Mouse (Mus musculus) lung, postnatal 0 days (tissue): Measurements from ENCODE around the gene Slc26a8. TPM values are rescaled to one million over a fixed set of nuclear protein-coding genes. Genes with fewer than 3 reads are reported as not detected.

Experiments
- ATAC-seq: fragments of 200-750 bp; cut with Nextera tagmentation; 2 replicates; pipeline ENCODE4 v1.8.0; 2017; ENCODE audit warnings: moderate library complexity
- DNase-seq: peaks from one replicate; pipeline ENCODE4 v3.0.0-alpha.2; 2016; ENCODE audit warnings: low spot score
- H3K27ac ChIP-seq: fragments of 300-500 bp; sonication (generic); 2 replicates; pipeline ENCODE4 v1.5.1; 2014; ENCODE audit warnings: antibody characterized with exemption, mild to moderate bottlenecking, low read length, mixed read lengths
- H3K27me3 ChIP-seq: fragments of 300-500 bp; sonication (generic); replicated peaks from 2 replicates; pipeline ENCODE4 v1.6.1; 2014; ENCODE audit warnings: low read length, mixed read lengths; ENCODE audit not compliant: insufficient read depth
- H3K36me3 ChIP-seq: fragments of 300-500 bp; sonication (generic); 2 replicates; pipeline ENCODE4 v1.6.1; 2014; ENCODE audit warnings: low read length, mixed read lengths; ENCODE audit not compliant: insufficient read depth
- H3K4me1 ChIP-seq: fragments of 300-500 bp; sonication (generic); 2 replicates; pipeline ENCODE4 v1.6.1; 2014; ENCODE audit warnings: antibody characterized with exemption, low read depth, low read length, mixed read lengths; ENCODE audit not compliant: insufficient read depth
- H3K4me2 ChIP-seq: fragments of 300-500 bp; sonication (generic); replicated peaks from 2 replicates; pipeline ENCODE4 v1.6.1; 2014; ENCODE audit warnings: low read depth, mild to moderate bottlenecking, low read length, moderate library complexity, mixed read lengths
- H3K4me3 ChIP-seq: fragments of 300-500 bp; sonication (generic); 2 replicates; pipeline ENCODE4 v1.5.1; 2014; ENCODE audit warnings: low read depth, low read length
- H3K9ac ChIP-seq: fragments of 300-500 bp; sonication (generic); replicated peaks from 2 replicates; pipeline ENCODE4 v1.6.1; 2014; ENCODE audit warnings: low read depth, mild to moderate bottlenecking
- H3K9me3 ChIP-seq: fragments of 300-500 bp; sonication (generic); 2 replicates; pipeline ENCODE4 v1.6.1; 2016; ENCODE audit warnings: low read length, mixed read lengths
- CTCF ChIP-seq: IDR thresholded peaks from 2 replicates; pipeline ENCODE4 v1.5.1; 2016; ENCODE audit warnings: antibody characterized with exemption, mild to moderate bottlenecking
- EP300 ChIP-seq: IDR thresholded peaks from 2 replicates; pipeline ENCODE4 v1.6.1; 2016; ENCODE audit warnings: antibody characterized with exemption, mild to moderate bottlenecking, control low read depth
- WGBS: fragments of 180-500 bp; shearing (Covaris S2); extraction: QIAGEN DNeasy Blood & Tissue Kit; methylation state at CpG from one replicate; pipeline ENCODE4 v1.1.7; 2014; 5-methylcytosine and 5-hydroxymethylcytosine counted together
- polyA plus RNA-seq: library from polyadenylated mRNA; unstranded; fragments of >200 nt; fragmentation: Nextera tagmentation; extraction: Ambion mirVana; gene quantifications from 2 replicates; pipeline ENCODE4 v1.2.1, GENCODE M21; 2015

Gene Slc26a8
- polyA plus RNA-seq, 1 experiment from 2014 or later, result 0.60 TPM

- H3K27ac ChIP-seq, result no peak overlapping the region
- H3K36me3 ChIP-seq, result no peaks in the 10 kb centered on the region
- no peak overlapping the region for H3K4me2 ChIP-seq
- no peaks in the 10 kb centered on the region for H3K27me3 ChIP-seq
- WGBS, result 37% methylated on average over 4 of the region's 4 CpGs
- no peak overlapping the region for H3K9ac ChIP-seq
- no peak for DNase-seq
- H3K4me3 ChIP-seq, result no peak overlapping the region
- no peaks in the 10 kb centered on the region for H3K4me1 ChIP-seq
- ATAC-seq, result no peak
- TF ChIP-seq EP300 (no peak), CTCF (no peak)
- no peaks in the 10 kb centered on the region for H3K9me3 ChIP-seq
These were observed 45.9 kb downstream of the Slc26a8 start for GRCm38 (mm10) chr17:28644112-28644511.

GRCm38 (mm10) chr17:28643697-28644096, 46.3 kb downstream of the Slc26a8 start:
- Histone ChIP-seq H3K4me1 (no peaks in the 10 kb centered on the region), H3K4me3 (no peak overlapping the region), H3K4me2 (no peak overlapping the region), H3K9me3 (no peaks in the 10 kb centered on the region), H3K27ac (no peak overlapping the region), H3K27me3 (no peaks in the 10 kb centered on the region), H3K36me3 (no peaks in the 10 kb centered on the region), H3K9ac (no peak overlapping the region)
- no peak for ATAC-seq
- DNase-seq, result no peak
- WGBS, result 19% methylated on average over 3 of the region's 3 CpGs
- TF ChIP-seq CTCF, result no peak
- TF ChIP-seq EP300, result no peak

- 76% methylated on average over 3 of the region's 3 CpGs for WGBS
- Histone ChIP-seq H3K36me3 (no peaks in the 10 kb centered on the region), H3K4me1 (no peaks in the 10 kb centered on the region), H3K27ac (no peak overlapping the region), H3K27me3 (no peaks in the 10 kb centered on the region), H3K9ac (no peak overlapping the region), H3K9me3 (no peaks in the 10 kb centered on the region), H3K4me2 (no peak overlapping the region), H3K4me3 (no peak overlapping the region)
- no peak for DNase-seq
- no peak for ATAC-seq
- TF ChIP-seq CTCF, result no peak
- TF ChIP-seq EP300, result no peak
These were observed 49.9 kb downstream of the Slc26a8 start for GRCm38 (mm10) chr17:28640113-28640512.

- H3K27ac ChIP-seq, result no peak overlapping the region
- TF ChIP-seq CTCF (no peak), EP300 (no peak)
- H3K4me1 ChIP-seq, result no peaks in the 10 kb centered on the region
- H3K4me2 ChIP-seq, result no peak overlapping the region
- no peaks in the 10 kb centered on the region for H3K9me3 ChIP-seq
- ATAC-seq, result no peak
- no peak for DNase-seq
- no peak overlapping the region for H3K4me3 ChIP-seq
- H3K27me3 ChIP-seq, result no peaks in the 10 kb centered on the region
- no peak overlapping the region for H3K9ac ChIP-seq
- no peaks in the 10 kb centered on the region for H3K36me3 ChIP-seq
- WGBS, result 70% methylated on average over 7 of the region's 7 CpGs
These were observed 52.0 kb downstream of the Slc26a8 start for GRCm38 (mm10) chr17:28637711-28638690.

DNA sequence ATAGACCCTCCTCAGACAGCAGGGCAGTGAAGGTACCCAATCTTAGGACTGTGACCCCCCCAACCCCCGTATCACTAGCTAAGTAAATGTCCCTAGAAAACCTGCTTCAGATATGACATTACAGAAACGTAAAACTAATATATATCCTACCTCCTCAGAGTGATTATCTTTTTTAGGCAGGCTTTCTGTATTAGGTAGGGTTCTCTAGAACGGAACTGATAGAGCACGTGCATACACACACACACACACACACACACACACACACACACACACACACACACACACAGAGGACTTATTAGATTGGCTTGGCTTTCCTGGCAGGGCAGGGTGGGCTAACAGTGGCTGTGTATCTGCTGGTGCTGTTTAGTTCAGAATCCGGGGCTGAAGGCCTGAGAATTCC, 54.2 kb downstream of the Slc26a8 start:
- Histone ChIP-seq H3K36me3 (no peaks in the 10 kb centered on the region), H3K27ac (no peak overlapping the region), H3K4me1 (no peaks in the 10 kb centered on the region), H3K9me3 (no peaks in the 10 kb centered on the region), H3K4me3 (no peak overlapping the region), H3K27me3 (no peaks in the 10 kb centered on the region), H3K4me2 (no peak overlapping the region), H3K9ac (no peak overlapping the region)
- ATAC-seq (no peak), DNase-seq (no peak)
- TF ChIP-seq CTCF, result no peak
- no peak for TF ChIP-seq EP300
- 74% methylated on average over 5 of the region's 5 CpGs for WGBS

DNA sequence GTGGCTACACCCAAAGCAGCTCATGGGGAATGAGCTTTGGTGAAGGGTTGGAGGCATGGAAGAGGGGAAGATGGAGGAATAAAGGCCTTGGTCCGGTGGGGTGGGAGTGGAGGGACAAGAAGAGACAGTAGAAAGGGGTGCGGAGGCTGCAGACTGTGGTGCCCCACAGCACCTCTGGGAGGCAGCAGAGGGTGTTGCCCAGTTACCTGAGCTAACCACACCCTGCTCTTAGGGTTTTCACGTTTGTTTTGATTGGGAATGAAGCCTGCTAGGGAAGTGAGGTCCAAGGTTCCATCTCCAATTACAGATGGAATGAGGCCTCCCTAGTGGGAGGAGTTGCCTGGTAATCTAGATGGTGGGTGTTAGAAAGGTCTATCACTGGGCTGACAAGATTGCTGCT, 60.9 kb downstream of the Slc26a8 start:
- 43% methylated on average over 3 of the region's 3 CpGs for WGBS
- H3K36me3 ChIP-seq, result no peaks in the 10 kb centered on the region
- no peak for DNase-seq

More for the DNA sequence above, 60.9 kb downstream of the Slc26a8 start:
- H3K27ac ChIP-seq, result no peak overlapping the region
- H3K4me3 ChIP-seq, result no peak overlapping the region
- no peaks in the 10 kb centered on the region for H3K9me3 ChIP-seq
- no peaks in the 10 kb centered on the region for H3K27me3 ChIP-seq
- no peaks in the 10 kb centered on the region for H3K4me1 ChIP-seq
- H3K9ac ChIP-seq, result no peak overlapping the region
- TF ChIP-seq EP300 (no peak), CTCF (peak; percentile 20; the same call in 1 of the 2 replicates)
- H3K4me2 ChIP-seq, result no peak overlapping the region
- ATAC-seq, result no peak
